Mouse (Mus musculus): ENCODE data around the gene Mrpl10.

GRCm38 (mm10) chr11:97033781-97034180 lies 7.6 kb upstream of the Mrpl10 start:
- no peak for TF ChIP-seq POLR2A (IDR thresholded peaks at IDR 0.05; ENCODE audit: insufficient read length, low read depth)
- TF ChIP-seq MYOD1 (IDR thresholded peaks at IDR 0.05; ENCODE audit: control insufficient read depth in 1 of 3, insufficient read length in 2 of 3, low read depth in 2 of 3): no peak

All from myocyte (in vitro differentiated cells).